Mouse (Mus musculus) kidney, postnatal 25 days (tissue): ENCODE results near the gene Ttll1.

Source experiments
- DNase-seq, 2 experiments: peaks; one replicate each; pipeline ENCODE4 v3.0.0; 2021; ENCODE audit warnings: mixed read lengths in 2 of 2

The Ttll1 gene

GRCm38 (mm10) chr15:83482645-83483224 lies 28.0 kb downstream of the Ttll1 start:
- DNase-seq = no peak

DNA sequence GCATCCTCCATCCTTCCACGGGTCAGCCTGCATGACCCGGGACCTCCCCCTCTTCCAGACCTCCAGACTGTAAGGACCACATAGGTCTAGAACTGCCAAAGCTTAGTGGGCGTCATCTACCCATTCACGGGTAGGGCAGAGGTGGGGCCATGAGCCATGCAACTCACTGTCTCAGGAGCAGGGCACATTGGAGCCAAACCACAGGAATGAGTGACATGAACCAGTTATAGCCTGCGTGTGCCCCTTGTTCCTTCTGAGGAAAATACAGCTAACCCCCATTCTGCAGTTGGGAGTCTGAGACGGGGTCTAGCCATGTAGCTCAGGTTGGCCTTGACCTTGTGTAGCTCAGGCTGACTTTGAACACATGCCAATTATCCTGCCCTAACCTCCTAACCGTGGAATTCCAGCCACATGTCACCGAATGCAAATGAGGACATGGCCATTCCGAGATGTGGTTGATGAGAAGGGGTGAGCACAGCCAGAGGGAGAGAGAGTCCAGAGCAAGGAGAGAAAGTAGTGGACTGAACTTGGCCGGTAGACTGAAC lies 29.4 kb downstream of the Ttll1 start:
- DNase-seq = no peak

GRCm38 (mm10) chr15:83479818-83480217 lies 30.9 kb downstream of the Ttll1 start:
- DNase-seq = no peak

GRCm38 (mm10) chr15:83478096-83478495 lies 32.6 kb downstream of the Ttll1 start:
- DNase-seq = peak in 1 of 2 experiments; percentile 75

DNA sequence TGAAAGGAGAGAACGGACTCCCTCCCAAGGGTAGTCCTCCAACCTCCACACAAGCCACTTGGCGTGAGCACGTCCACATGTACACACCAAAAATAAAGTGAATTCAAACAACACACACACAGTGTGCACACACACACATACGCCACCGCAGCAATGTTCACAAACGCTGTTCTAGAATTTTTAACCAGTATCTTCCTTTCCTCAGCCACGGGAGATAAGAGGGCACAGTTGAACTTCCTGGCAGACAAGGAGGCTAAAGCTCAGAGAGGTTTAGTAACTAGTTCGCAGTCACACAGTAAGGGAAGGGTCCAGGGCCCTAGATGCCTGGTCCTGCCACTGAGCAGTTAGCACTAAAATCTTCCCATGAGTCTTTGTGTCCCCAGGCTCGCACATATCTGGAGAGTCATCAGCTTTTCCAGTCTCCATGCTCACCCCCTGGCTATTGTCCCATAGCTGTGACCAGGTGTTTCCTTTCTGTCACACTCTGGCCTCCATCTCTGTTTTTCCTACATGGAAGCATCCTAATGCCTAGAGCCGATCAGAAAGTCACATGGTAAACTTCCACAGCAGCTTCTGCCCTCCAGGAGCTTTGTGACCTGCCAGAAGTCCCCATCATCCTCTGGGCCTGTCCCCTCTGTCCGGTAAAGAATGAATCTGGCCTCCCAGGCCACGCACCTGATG lies 34.0 kb downstream of the Ttll1 start:
- DNase-seq = no peak

- no peak for DNase-seq
Observed at GRCm38 (mm10) chr15:83474466-83474836, 36.2 kb downstream of the Ttll1 start.

GRCm38 (mm10) chr15:83473832-83474465 lies 36.7 kb downstream of the Ttll1 start:
- peak; percentile 59 to 77 for DNase-seq

GRCm38 (mm10) chr15:83473251-83473650 lies 37.4 kb downstream of the Ttll1 start:
- no peak for DNase-seq

DNA sequence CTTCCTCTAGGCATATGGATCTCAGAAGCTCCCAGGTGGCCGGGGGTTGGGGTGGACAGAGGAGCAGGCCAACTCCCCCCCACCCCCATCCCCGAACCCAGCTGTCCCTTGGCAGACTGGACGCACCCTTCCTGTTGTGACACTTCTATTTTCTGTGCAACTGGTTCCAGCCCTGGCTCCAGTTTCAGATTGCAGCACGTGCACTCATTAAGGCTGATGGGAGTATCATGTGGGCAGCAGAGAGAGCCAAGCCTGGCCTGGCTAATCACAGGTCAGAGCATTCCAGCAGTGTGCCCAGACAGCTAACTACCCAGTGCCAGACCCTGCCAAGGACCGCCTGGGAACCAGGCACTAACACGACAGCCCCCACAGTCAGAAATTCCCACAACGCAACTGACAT lies 39.2 kb downstream of the Ttll1 start:
- peak; percentile 76 to 88 for DNase-seq

- no peak for DNase-seq
Observed at GRCm38 (mm10) chr15:83470443-83470842, 40.2 kb downstream of the Ttll1 start.

DNA sequence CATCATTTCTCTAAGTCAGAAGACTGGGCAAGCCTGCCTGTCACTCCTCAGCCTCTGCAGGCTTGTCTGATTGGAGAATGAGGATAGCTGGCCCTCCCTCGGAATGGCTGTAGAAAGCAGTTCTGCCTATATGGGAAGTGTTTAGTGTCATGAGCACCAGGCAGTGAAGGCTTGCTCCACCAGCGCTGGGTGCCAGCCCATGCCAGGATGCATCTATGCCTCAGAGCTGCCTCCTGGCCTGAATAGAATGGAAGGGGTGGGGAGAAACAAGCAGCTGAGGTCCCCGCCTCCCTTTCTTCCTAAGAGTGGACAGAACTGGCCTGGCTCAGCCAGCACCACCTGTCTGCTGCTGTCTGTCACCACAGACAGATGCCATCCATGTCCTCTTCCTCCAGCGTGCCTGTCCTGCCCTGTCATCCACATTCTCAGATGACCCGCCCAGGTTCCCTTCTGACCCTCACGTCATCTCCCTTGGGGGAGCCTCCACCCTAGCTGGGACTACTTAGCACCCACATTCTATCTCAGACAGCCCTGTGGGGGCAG lies 41.3 kb downstream of the Ttll1 start:
- no peak for DNase-seq

DNA sequence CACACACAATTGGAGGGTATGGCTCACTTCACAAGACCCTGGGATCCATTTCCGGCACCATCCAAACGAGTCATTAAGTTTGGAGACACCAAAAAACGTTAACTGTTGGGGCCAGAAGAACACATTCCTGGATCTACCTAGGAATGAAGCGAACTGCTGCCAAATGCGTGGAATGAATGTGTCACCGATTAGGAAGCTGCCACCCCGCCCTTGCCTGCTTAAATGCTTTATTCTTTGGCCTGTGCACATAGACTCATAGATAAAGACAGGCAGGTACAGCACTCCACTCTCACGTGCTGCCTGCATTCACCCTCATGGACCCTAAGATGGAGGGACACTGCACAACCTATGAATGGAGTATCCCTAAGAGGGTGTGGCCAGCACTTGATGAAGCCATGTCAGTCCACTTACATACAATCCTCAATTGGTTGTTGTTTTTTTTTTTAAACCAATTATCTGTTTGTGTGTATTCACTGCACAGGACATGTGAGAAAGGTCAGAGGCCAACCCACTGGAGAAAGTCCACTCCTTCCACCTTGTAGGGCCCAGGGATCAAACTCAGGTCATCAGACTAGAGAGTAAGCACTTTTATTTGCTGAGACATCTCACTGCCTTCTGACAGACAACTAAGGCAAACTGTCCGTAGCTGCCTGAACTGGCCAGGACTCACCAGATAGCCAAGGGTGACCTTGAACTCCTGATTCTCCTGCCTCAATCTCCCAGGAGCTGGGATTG lies 43.3 kb downstream of the Ttll1 start:
- DNase-seq = peak in 1 of 2 experiments; percentile 49

GRCm38 (mm10) chr15:83466331-83466730 lies 44.4 kb downstream of the Ttll1 start:
- DNase-seq = no peak

DNA sequence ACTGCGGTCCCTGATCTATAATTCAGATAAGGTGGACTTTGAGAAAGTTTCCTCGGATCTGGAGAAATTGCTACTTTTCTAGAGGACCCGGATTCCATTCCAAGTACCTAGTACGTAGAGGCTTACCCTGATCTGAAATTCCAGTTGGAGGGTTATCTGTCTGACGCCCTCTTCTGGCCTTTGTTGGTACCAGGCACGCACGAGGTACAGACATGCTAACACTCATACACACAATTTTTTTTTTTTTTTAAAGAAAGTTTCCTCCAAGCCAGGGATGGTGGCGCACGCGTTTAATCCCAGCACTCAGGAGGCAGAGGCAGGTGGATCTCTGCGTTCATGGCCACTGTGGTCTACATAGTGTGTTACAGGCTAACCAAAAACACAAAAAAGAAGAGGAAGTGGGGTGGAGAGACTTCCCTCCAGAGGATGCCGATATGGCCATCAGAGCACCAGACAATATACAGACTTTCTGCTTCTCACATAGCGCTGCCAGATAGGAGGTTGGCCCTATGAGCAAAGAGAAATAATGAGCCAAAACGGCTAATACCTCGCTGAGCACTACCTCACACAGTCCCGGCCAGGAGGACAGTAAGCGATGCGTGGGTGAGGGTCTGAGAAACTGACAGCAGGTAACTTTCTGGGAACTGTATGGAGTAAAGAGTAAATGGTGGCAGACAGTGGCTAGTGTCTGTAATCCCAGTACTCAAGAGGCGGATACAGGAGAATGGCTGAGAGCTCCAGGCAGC lies 45.6 kb downstream of the Ttll1 start:
- peak in 1 of 2 experiments; percentile 56 for DNase-seq

- DNase-seq = peak; percentile 100
Observed at GRCm38 (mm10) chr15:83464083-83464904, 46.4 kb downstream of the Ttll1 start, which contains the start of gene Pacsin2. Pacsin2 (minus strand) TSS chr15:83464606.

GRCm38 (mm10) chr15:83463369-83464082 lies 47.2 kb downstream of the Ttll1 start:
- peak in 1 of 2 experiments; percentile 34 for DNase-seq

DNA sequence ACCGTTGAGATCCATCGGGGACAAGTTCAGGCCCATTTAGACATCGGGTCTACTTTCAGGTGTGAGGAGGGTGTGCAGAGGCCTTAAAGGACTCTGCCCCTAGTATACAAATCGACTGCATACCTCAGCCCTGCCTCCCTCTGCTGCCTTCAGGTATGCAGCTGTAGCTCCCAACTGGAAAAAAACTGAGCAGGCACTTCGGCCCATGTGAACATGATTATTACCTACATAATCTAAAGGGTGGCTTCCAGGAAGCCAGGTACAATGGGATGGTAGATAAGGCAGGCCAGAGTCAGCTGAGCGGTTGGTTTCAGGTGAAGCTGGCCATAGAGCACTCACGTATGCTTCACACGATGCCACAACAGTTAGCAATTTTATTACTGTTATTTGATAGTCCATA lies 48.3 kb downstream of the Ttll1 start:
- peak; percentile 32 to 56 for DNase-seq

DNA sequence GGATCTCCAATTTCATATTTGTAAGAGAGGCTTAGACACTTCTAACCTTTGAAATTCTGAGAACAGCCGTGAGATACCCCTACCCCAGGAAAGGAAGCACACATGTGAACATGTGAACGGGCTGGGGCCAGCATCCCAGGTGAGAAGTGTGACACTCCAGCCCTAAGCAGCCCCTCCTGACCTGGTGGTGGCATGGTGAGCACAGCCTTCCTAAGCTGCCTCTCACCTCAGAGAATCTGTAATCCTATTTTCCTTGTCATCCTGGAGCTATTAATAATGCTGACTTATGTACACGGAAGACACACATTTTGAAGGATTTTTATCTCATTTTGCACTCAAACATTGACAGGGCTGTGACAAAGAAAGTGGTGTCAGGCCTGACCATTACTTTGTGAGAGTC lies 49.8 kb downstream of the Ttll1 start:
- DNase-seq = no peak

DNA sequence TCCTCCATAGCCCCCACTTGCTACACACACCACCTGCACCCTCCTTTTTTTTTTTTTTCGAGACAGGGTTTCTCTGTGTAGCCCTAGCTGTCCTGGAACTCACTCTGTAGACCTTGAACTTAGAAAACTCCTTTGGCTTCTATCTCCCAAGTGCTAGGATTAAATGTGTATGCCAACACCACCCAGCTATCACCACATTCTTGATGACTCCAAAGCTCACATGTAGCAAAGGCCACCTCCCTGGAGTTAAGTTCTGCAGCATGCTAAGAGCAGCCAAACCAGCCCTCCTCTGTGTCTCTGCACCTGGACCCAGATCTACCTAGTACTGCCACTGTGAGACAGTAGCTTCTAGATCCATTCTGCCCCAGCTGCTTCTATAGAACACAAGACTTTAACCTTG lies 53.2 kb downstream of the Ttll1 start:
- no peak for DNase-seq

DNA sequence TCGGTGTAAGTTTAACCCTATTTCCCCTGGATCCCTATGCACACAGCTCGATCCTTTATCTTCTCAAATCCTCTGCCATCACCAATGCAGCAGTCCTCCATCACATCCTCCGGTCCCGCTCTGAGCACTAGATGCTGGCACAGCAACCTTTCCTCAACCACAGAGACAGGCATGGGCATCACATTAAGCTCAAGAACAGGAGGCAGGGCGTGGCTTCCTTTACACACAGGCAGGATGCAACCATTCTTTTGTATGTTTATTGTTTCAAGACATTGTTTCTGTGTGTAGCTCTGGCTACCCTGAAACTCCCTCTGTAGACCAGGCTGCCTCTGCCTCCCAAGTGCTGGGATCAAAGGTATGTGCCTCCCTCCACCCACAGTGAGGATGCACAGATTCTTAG lies 55.1 kb downstream of the Ttll1 start:
- DNase-seq = no peak

DNA sequence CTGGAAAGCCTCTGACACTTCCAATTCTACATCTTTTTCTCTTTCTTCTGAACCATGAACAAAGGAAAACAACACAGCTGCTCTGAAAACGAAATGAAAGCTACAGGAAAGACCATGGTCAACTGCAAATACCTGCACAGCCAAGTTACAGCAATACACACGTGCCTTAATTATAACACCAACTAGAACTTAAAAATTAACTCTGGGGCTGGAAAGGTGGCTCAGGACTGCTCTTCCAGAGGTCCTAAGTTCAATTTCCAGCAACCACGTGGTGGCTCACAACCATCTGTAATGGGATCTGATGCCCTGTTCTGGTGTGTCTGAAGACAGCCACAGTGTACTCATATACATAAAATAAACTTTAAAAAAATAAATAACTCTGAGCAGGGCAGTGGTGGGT lies 55.7 kb downstream of the Ttll1 start:
- peak; percentile 40 to 75 for DNase-seq
